Mouse (Mus musculus): ENCODE measurements around the gene 1700017D01Rik. TPM values are rescaled to one million over a fixed set of nuclear protein-coding genes. Genes with fewer than 3 reads are reported as not detected.
"Not testable (repeated sequence)": the region's sequence is repeated elsewhere in the genome, so short reads cannot be mapped to it uniquely, and the experiment has no call there.

The 1700017D01Rik gene
- polyA plus RNA-seq (2012; rRNA removed), result not detected in 2 replicates

DNA sequence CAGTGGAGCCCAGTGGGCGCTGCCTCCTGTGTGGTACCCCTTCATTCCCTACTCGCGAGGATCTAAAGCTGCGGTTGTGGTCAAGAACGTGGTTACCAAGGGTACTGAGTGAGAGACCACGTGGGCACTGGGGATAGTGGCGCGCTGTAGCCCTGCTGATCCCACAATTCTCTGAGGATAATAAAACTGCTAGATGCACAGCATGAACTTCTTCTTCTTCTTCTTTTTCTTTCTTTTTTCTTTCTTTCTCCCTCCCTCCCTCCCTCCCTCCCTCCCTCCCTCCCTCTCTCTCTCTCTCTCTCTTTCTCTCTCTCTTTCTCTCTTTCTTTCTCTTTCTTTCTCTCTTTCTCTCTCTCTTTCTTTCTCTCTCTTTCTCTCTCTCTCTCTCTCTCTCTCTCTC lies at the start of gene 1700017D01Rik:
Gene 1700017D01Rik (minus strand): TSS at position 101 of the 400 bp plus-strand sequence.
- WGBS, result 73% methylated on average over 8 of the region's 8 CpGs
- not testable (repeated sequence) for DNase-seq; H3K4me3 ChIP-seq (replicated peaks; ENCODE audit: extremely low read depth, low read depth, low read length); H3K4me1 ChIP-seq (ENCODE audit: control insufficient read depth, insufficient read depth, low read length)

GRCm38 (mm10) chr19:11177464-11177863 lies 46.8 kb upstream of the 1700017D01Rik start:
- H3K4me1 ChIP-seq (ENCODE audit: control insufficient read depth, insufficient read depth, low read length), result no peaks in the 10 kb centered on the region
- 63% methylated on average over 2 of the region's 2 CpGs for WGBS
- no peak for DNase-seq

GRCm38 (mm10) chr19:11165172-11165571 lies 34.5 kb upstream of the 1700017D01Rik start, which contains the start of gene 1700025F22Rik:
TSS of gene 1700025F22Rik (minus strand) at chr19:11165320.
- H3K4me3 ChIP-seq (replicated peaks; ENCODE audit: extremely low read depth, low read depth, low read length), result no peak within 1 kb of the TSS
- no peaks in the 10 kb centered on the region for H3K4me1 ChIP-seq (ENCODE audit: control insufficient read depth, insufficient read depth, low read length)
- DNase-seq, result peak; percentile 17
- 42% methylated on average over 10 of the region's 10 CpGs for WGBS
- TF ChIP-seq POLR2A (IDR thresholded peaks at IDR 0.05; ENCODE audit: borderline replicate concordance, extremely low read depth, low read depth, low read length), result no peak
- TF ChIP-seq CTCF (IDR thresholded peaks at IDR 0.05; ENCODE audit: insufficient read depth, low read length), result peak; percentile 47

More at GRCm38 (mm10) chr19:11177464-11177863, 46.8 kb upstream of the 1700017D01Rik start:
- H3K4me3 ChIP-seq (replicated peaks; ENCODE audit: extremely low read depth, low read depth, low read length), result no peak overlapping the region
- TF ChIP-seq CTCF (IDR thresholded peaks at IDR 0.05; ENCODE audit: insufficient read depth, low read length), result no peak
- TF ChIP-seq POLR2A (IDR thresholded peaks at IDR 0.05; ENCODE audit: borderline replicate concordance, extremely low read depth, low read depth, low read length), result no peak

DNA sequence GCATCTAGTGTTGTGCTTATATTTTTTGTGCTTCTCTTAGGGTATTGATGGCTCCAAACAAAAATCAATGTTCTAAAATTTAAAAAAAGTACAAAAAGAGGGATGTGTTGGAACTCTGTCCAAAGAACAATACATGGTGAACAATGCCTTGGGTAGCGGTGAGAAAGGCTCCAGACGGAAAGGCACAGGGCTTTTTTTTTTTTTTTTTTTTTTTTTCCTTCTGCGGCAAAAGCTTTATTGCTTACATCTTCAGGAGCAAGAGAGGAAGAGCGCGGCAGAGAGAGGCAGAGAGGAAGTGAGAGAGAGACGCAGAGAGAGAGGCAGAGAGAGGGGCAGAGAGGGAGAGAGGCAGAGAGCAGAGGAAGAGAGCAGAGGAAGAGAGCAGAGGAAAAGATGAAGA lies 27.2 kb upstream of the 1700017D01Rik start:
- not testable (repeated sequence) for DNase-seq; H3K4me1 ChIP-seq (ENCODE audit: control insufficient read depth, insufficient read depth, low read length); H3K4me3 ChIP-seq (replicated peaks; ENCODE audit: extremely low read depth, low read depth, low read length)
- WGBS, result 75% methylated on average over 6 of the region's 6 CpGs

GRCm38 (mm10) chr19:11135336-11135735 lies 4.7 kb upstream of the 1700017D01Rik start:
- DNase-seq, result no peak
- no peak for TF ChIP-seq CTCF (IDR thresholded peaks at IDR 0.05; ENCODE audit: insufficient read depth, low read length)
- no peak for TF ChIP-seq POLR2A (IDR thresholded peaks at IDR 0.05; ENCODE audit: borderline replicate concordance, extremely low read depth, low read depth, low read length)
- Histone ChIP-seq H3K4me3 (replicated peaks; ENCODE audit: extremely low read depth, low read depth, low read length) (no peak overlapping the region), H3K4me1 (ENCODE audit: control insufficient read depth, insufficient read depth, low read length) (no peaks in the 10 kb centered on the region)
- 64% methylated on average over 4 of the region's 4 CpGs for WGBS

DNA sequence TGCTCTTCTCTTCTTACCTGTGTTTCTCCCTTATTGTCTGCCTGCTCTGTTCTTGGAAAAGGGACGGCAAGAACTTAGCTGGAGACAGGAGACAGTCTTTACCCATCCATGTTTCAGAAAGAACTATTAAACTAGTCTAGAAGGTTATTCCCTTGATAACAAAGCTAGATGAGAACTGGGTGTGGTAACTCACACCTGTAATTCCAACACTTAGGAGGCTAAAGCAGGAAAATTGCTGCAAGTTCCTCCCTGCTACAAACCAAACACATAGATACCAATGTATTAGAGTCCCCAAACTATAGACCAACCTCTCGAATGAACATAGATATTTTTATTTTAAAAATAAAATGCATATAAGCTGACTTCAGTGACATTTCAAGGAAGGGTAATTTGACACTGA lies 4.2 kb upstream of the 1700017D01Rik start:
- TF ChIP-seq CTCF (IDR thresholded peaks at IDR 0.05; ENCODE audit: insufficient read depth, low read length), result no peak
- TF ChIP-seq POLR2A (IDR thresholded peaks at IDR 0.05; ENCODE audit: borderline replicate concordance, extremely low read depth, low read depth, low read length), result no peak
- no peaks in the 10 kb centered on the region for H3K4me1 ChIP-seq (ENCODE audit: control insufficient read depth, insufficient read depth, low read length)
- no peak overlapping the region for H3K4me3 ChIP-seq (replicated peaks; ENCODE audit: extremely low read depth, low read depth, low read length)
- 81% methylated on average over 2 of the region's 2 CpGs for WGBS
- DNase-seq, result no peak

- no peak for DNase-seq
- Histone ChIP-seq H3K4me3 (replicated peaks; ENCODE audit: extremely low read depth, low read depth, low read length) (no peak overlapping the region), H3K4me1 (ENCODE audit: control insufficient read depth, insufficient read depth, low read length) (no peaks in the 10 kb centered on the region)
- no peak for TF ChIP-seq CTCF (IDR thresholded peaks at IDR 0.05; ENCODE audit: insufficient read depth, low read length)
- no peak for TF ChIP-seq POLR2A (IDR thresholded peaks at IDR 0.05; ENCODE audit: borderline replicate concordance, extremely low read depth, low read depth, low read length)
- 78% methylated on average over 1 of the region's 1 CpGs for WGBS
Measured at GRCm38 (mm10) chr19:11129702-11130101, 974 bp downstream of the 1700017D01Rik start.

DNA sequence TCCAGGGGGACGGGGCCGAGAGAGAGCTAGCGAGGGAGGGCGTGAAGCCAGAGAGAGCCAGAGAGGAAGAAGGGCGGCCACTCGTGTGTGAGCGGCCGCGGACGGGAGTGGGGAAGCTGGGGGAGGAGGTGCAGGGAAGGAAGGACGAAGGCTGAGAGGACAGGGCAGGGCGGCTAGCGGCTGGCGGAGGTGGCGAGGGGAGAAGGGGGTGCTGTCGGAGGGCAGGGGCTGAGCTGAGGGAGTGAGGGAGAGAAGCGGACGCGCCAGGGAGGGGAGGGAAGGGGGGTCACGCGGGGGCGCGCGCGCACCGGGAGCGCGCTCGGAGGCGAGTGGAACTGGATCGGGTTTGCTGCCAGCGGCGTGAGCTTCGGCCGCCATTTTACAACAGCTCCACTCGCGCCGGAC lies 9.7 kb downstream of the 1700017D01Rik start:
- under 1% methylated on average over 11 of the region's 38 CpGs for WGBS
- DNase-seq, result peak; percentile 22

GRCm38 (mm10) chr19:11119338-11119737 lies 11.3 kb downstream of the 1700017D01Rik start:
- Histone ChIP-seq H3K4me3 (replicated peaks; ENCODE audit: extremely low read depth, low read depth, low read length) (no peak overlapping the region), H3K4me1 (ENCODE audit: control insufficient read depth, insufficient read depth, low read length) (no peaks in the 10 kb centered on the region; the same call in 1 of the 2 replicates)
- 74% methylated on average over 2 of the region's 2 CpGs for WGBS
- TF ChIP-seq CTCF (IDR thresholded peaks at IDR 0.05; ENCODE audit: insufficient read depth, low read length), result no peak
- no peak for DNase-seq

More for the DNA sequence above, 9.7 kb downstream of the 1700017D01Rik start:
- not testable (repeated sequence) for H3K4me1 ChIP-seq (ENCODE audit: control insufficient read depth, insufficient read depth, low read length)
- peak overlapping the region; percentile 59 for H3K4me3 ChIP-seq (replicated peaks; ENCODE audit: extremely low read depth, low read depth, low read length)

- H3K4me3 ChIP-seq (replicated peaks; ENCODE audit: extremely low read depth, low read depth, low read length), result no peak overlapping the region
- WGBS, result 39% methylated on average over 3 of the region's 3 CpGs
- peaks cover 9% of the 10 kb centered on the region for H3K4me1 ChIP-seq (ENCODE audit: control insufficient read depth, insufficient read depth, low read length)
- TF ChIP-seq CTCF (IDR thresholded peaks at IDR 0.05; ENCODE audit: insufficient read depth, low read length), result no peak
- no peak for TF ChIP-seq POLR2A (IDR thresholded peaks at IDR 0.05; ENCODE audit: borderline replicate concordance, extremely low read depth, low read depth, low read length)
- DNase-seq, result peak; percentile 29
Measured at GRCm38 (mm10) chr19:11107746-11108145, 22.9 kb downstream of the 1700017D01Rik start.

GRCm38 (mm10) chr19:11101880-11102279 lies 28.8 kb downstream of the 1700017D01Rik start:
- Histone ChIP-seq H3K4me3 (replicated peaks; ENCODE audit: extremely low read depth, low read depth, low read length) (no peak overlapping the region), H3K4me1 (ENCODE audit: control insufficient read depth, insufficient read depth, low read length) (no peaks in the 10 kb centered on the region)
- TF ChIP-seq CTCF (IDR thresholded peaks at IDR 0.05; ENCODE audit: insufficient read depth, low read length) (no peak), POLR2A (IDR thresholded peaks at IDR 0.05; ENCODE audit: borderline replicate concordance, extremely low read depth, low read depth, low read length) (no peak)
- DNase-seq, result no peak
- 58% methylated on average over 1 of the region's 1 CpGs for WGBS

Data from lung, adult 2 months (tissue).